Mouse (Mus musculus) limb, embryonic 12.5 days (tissue): Measurements from ENCODE around the gene Qk. TPM values are rescaled to one million over a fixed set of nuclear protein-coding genes. Genes with fewer than 3 reads are reported as not detected.

ENCODE experiments used
- ATAC-seq: fragments of 200-750 bp; cut with Nextera tagmentation; 2 replicates; pipeline ENCODE4 v1.8.0; 2017; ENCODE audit warnings: low read depth, moderate TSS enrichment; ENCODE audit not compliant: insufficient number of reproducible peaks, insufficient read depth, low FRiP score, low TSS enrichment
- H3K27ac ChIP-seq: fragments of 300-500 bp; sonication (generic); 2 replicates; pipeline ENCODE4 v1.5.1; 2016; ENCODE audit warnings: mild to moderate bottlenecking, moderate library complexity
- H3K27me3 ChIP-seq: fragments of 300-500 bp; sonication (generic); 2 replicates; pipeline ENCODE4 v1.6.1; 2016; ENCODE audit warnings: mild to moderate bottlenecking, moderate library complexity
- H3K36me3 ChIP-seq: fragments of 300-500 bp; sonication (generic); 2 replicates; pipeline ENCODE4 v1.6.1; 2016; ENCODE audit warnings: mild to moderate bottlenecking, moderate library complexity
- H3K4me1 ChIP-seq: fragments of 300-500 bp; sonication (generic); replicated peaks from 2 replicates; pipeline ENCODE4 v1.6.1; 2016
- H3K4me2 ChIP-seq: fragments of 300-500 bp; sonication (generic); 2 replicates; pipeline ENCODE4 v1.6.1; 2016; ENCODE audit warnings: mild to moderate bottlenecking, moderate library complexity
- H3K4me3 ChIP-seq: fragments of 300-500 bp; sonication (generic); replicated peaks from 2 replicates; pipeline ENCODE4 v1.5.1; 2016; ENCODE audit warnings: mild to moderate bottlenecking
- H3K9ac ChIP-seq: fragments of 300-500 bp; sonication (generic); replicated peaks from 2 replicates; pipeline ENCODE4 v1.6.1; 2016; ENCODE audit warnings: mild to moderate bottlenecking, moderate library complexity
- H3K9me3 ChIP-seq: fragments of 300-500 bp; sonication (generic); 2 replicates; pipeline ENCODE4 v1.6.1; 2016; ENCODE audit warnings: mild to moderate bottlenecking, moderate library complexity
- WGBS: fragments of 180-500 bp; shearing (Covaris S2); methylation state at CpG from one replicate; pipeline ENCODE4 v1.1.7; 2016; 5-methylcytosine and 5-hydroxymethylcytosine counted together
- polyA plus RNA-seq: library from polyadenylated mRNA; unstranded; fragments of >200 nt; fragmentation: Nextera tagmentation; extraction: Ambion mirVana; gene quantifications from 2 replicates; pipeline ENCODE4 v1.2.1, GENCODE M21; 2016

Gene Qk
- polyA plus RNA-seq = 27.8 and 30.5 TPM in 2 replicates

DNA sequence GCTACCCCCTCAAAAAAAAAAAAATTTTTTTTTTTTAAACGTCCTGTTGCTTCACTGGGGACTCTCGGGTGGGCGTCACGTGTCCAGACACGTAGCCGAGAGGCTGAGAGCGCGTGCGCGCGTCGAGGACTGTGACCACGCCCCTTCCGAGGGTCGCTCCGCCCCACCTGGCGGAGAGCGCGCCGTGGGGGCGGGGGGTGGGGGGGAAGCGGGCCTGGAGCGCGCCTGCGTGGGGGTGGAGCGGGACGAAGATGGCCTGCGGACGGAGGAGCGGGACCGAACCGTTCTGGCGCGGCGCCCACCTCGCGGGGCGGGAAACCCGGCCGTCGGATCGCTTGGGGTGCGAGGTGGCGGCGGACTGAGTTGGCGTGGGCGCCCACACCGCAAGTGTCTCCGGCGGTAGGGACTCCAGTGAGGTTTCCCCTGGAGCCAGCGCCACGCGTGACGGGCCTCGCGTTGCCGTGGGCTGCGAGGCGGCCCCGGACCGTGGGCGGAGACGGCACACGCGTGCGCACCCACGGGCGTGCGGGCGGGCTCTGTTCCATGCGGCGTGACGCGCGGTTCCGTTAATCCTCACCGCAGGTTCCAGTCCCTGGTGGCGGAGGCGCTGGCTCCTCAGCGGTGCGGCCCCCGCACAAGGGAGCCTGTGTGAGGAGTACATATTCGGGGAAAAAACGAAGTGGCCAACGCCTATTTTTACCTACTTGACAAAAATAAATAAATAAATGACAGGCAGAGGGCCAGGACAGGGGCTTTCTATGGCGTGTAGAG lies at the start of gene Qk:
Gene Qk, minus strand, starts transcription at position 170 of the 771 bp plus-strand sequence.
- no peaks in the 10 kb centered on the region for H3K9me3 ChIP-seq
- H3K9ac ChIP-seq = peak within 1 kb of the TSS; percentile 98
- no peaks in the 10 kb centered on the region for H3K27me3 ChIP-seq
- under 1% methylated on average over 86 of the region's 86 CpGs for WGBS
- no peaks in the 10 kb centered on the region for H3K36me3 ChIP-seq
- H3K4me2 ChIP-seq = peak within 1 kb of the TSS; percentile 59
- peak within 1 kb of the TSS; percentile 98 for H3K27ac ChIP-seq
- H3K4me1 ChIP-seq = peaks cover 11% of the 10 kb centered on the region
- ATAC-seq = peak; percentile 78
- peak within 1 kb of the TSS; percentile 87 for H3K4me3 ChIP-seq

DNA sequence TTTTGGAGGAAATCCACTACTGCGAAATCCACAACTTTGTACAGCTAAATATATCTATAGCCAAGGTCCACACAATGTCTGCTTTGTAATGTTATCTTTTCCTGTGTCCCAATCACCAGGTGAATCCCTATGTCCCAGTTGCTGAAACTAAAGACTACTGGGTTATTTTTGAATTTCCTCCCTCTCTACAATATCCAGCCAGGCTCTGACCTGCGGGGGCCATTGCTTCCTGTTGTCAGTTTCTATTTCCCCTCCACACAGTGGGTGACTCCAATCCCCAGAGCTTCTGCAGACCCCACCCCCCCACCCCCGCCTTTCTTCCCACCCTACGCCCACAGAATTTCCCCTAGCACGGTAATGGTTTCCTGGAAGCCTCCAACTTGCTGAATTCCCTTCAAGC lies 47.4 kb upstream of the Qk start:
- Histone ChIP-seq H3K36me3 (no peaks in the 10 kb centered on the region), H3K27ac (no peak overlapping the region), H3K4me1 (no peaks in the 10 kb centered on the region), H3K9ac (no peak overlapping the region), H3K9me3 (no peaks in the 10 kb centered on the region), H3K4me2 (no peak overlapping the region), H3K4me3 (no peak overlapping the region), H3K27me3 (no peaks in the 10 kb centered on the region; the same call in 1 of the 2 replicates)
- no peak for ATAC-seq
- 80% methylated on average over 5 of the region's 5 CpGs for WGBS

- Histone ChIP-seq H3K9me3 (no peaks in the 10 kb centered on the region), H3K27ac (no peak overlapping the region), H3K4me3 (no peak overlapping the region), H3K9ac (no peak overlapping the region), H3K27me3 (no peaks in the 10 kb centered on the region), H3K36me3 (no peaks in the 10 kb centered on the region), H3K4me1 (no peaks in the 10 kb centered on the region), H3K4me2 (no peak overlapping the region)
- WGBS = 86% methylated on average over 4 of the region's 4 CpGs
- no peak for ATAC-seq
Measured at GRCm38 (mm10) chr17:10366577-10366976, 46.9 kb upstream of the Qk start.

GRCm38 (mm10) chr17:10365501-10366482 lies 46.1 kb upstream of the Qk start:
- no peak overlapping the region for H3K4me3 ChIP-seq
- H3K4me2 ChIP-seq = no peak overlapping the region
- WGBS = 75% methylated on average over 13 of the region's 13 CpGs
- no peaks in the 10 kb centered on the region for H3K4me1 ChIP-seq
- no peaks in the 10 kb centered on the region for H3K9me3 ChIP-seq
- H3K9ac ChIP-seq = no peak overlapping the region
- H3K36me3 ChIP-seq = no peaks in the 10 kb centered on the region
- no peaks in the 10 kb centered on the region for H3K27me3 ChIP-seq
- H3K27ac ChIP-seq = no peak overlapping the region
- no peak for ATAC-seq

- Histone ChIP-seq H3K9ac (no peak overlapping the region), H3K4me1 (no peaks in the 10 kb centered on the region), H3K4me3 (no peak overlapping the region), H3K36me3 (no peaks in the 10 kb centered on the region), H3K27me3 (no peaks in the 10 kb centered on the region), H3K4me2 (no peak overlapping the region), H3K27ac (no peak overlapping the region), H3K9me3 (no peaks in the 10 kb centered on the region)
- ATAC-seq = no peak
- WGBS = 79% methylated on average over 3 of the region's 3 CpGs
Measured at GRCm38 (mm10) chr17:10363151-10363550, 43.5 kb upstream of the Qk start.

- Histone ChIP-seq H3K9me3 (no peaks in the 10 kb centered on the region), H3K9ac (no peak overlapping the region), H3K36me3 (no peaks in the 10 kb centered on the region), H3K4me3 (no peak overlapping the region), H3K27me3 (no peaks in the 10 kb centered on the region), H3K4me1 (0 out of 2 replicates have a peak, but pooled peaks cover 1% of the 10 kb centered on the region), H3K27ac (no peak overlapping the region), H3K4me2 (no peak overlapping the region)
- 93% methylated on average over 7 of the region's 7 CpGs for WGBS
- no peak for ATAC-seq
Measured at GRCm38 (mm10) chr17:10361882-10362291, 42.2 kb upstream of the Qk start.

DNA sequence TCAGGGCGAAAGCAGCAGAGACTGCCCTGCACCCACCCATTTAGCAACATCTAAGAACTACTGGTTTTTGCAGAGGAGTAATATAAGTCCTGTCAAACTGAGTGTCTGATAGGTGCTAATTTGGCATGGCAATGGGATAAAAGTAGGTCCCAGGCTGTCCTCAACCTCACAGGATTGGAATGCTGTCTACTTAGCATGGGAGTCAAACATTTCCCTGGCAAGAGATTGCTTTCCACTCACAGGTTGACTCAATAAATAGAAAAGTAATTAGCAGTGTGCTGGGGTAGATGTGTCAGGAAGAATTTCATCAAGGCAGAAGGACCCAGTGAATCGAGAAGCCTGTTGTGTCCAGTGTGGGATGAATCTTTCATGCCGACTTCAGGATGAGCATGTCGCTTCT lies 41.1 kb upstream of the Qk start:
- no peaks in the 10 kb centered on the region for H3K36me3 ChIP-seq
- no peak overlapping the region for H3K27ac ChIP-seq
- H3K9me3 ChIP-seq = no peaks in the 10 kb centered on the region
- no peak overlapping the region for H3K9ac ChIP-seq
- ATAC-seq = no peak
- no peaks in the 10 kb centered on the region for H3K27me3 ChIP-seq
- peaks cover 13% of the 10 kb centered on the region for H3K4me1 ChIP-seq
- H3K4me2 ChIP-seq = no peak overlapping the region
- H3K4me3 ChIP-seq = no peak overlapping the region
- 81% methylated on average over 4 of the region's 4 CpGs for WGBS

- H3K36me3 ChIP-seq = no peaks in the 10 kb centered on the region
- 63% methylated on average over 14 of the region's 14 CpGs for WGBS
- ATAC-seq = no peak
Measured at GRCm38 (mm10) chr17:10359466-10359865, 39.8 kb upstream of the Qk start.

GRCm38 (mm10) chr17:10357348-10357747 lies 37.7 kb upstream of the Qk start:
- no peak overlapping the region for H3K27ac ChIP-seq
- no peaks in the 10 kb centered on the region for H3K27me3 ChIP-seq
- no peak overlapping the region for H3K4me3 ChIP-seq
- H3K9ac ChIP-seq = no peak overlapping the region
- H3K9me3 ChIP-seq = no peaks in the 10 kb centered on the region
- no peak for ATAC-seq
- 83% methylated on average over 12 of the region's 12 CpGs for WGBS
- peaks cover 18% of the 10 kb centered on the region for H3K4me1 ChIP-seq
- H3K4me2 ChIP-seq = no peak overlapping the region
- H3K36me3 ChIP-seq = no peaks in the 10 kb centered on the region

More at GRCm38 (mm10) chr17:10359466-10359865, 39.8 kb upstream of the Qk start:
- H3K4me2 ChIP-seq = no peak overlapping the region
- no peak overlapping the region for H3K27ac ChIP-seq
- H3K4me3 ChIP-seq = no peak overlapping the region
- no peak overlapping the region for H3K9ac ChIP-seq
- no peaks in the 10 kb centered on the region for H3K9me3 ChIP-seq
- no peaks in the 10 kb centered on the region for H3K27me3 ChIP-seq
- peaks cover 18% of the 10 kb centered on the region for H3K4me1 ChIP-seq

GRCm38 (mm10) chr17:10356294-10356693 lies 36.6 kb upstream of the Qk start:
- Histone ChIP-seq H3K4me1 (peaks cover 18% of the 10 kb centered on the region), H3K9ac (no peak overlapping the region), H3K36me3 (no peaks in the 10 kb centered on the region), H3K4me2 (no peak overlapping the region), H3K9me3 (no peaks in the 10 kb centered on the region), H3K27me3 (no peaks in the 10 kb centered on the region), H3K27ac (no peak overlapping the region), H3K4me3 (no peak overlapping the region)
- 40% methylated on average over 6 of the region's 6 CpGs for WGBS
- ATAC-seq = no peak

DNA sequence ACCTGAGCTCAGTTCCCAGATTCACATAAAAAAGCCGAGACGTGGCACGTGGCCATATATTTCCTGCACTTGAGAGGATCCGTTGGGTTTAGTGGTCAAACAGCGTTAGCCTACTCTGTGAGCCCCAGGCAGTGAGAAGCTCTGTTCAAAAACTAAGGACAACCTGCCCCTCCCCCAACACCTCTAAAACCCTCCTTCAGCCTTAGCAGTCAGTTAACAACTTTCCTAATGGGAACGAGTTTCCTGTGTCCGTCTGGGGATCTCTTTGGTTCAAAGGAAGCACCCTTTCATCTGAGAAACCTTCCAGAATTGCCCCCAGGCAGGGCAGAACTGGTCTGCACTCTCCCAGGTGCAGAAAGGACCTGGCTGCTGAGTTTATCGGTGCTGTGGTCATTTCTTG lies 36.1 kb upstream of the Qk start:
- Histone ChIP-seq H3K4me3 (no peak overlapping the region), H3K4me1 (peaks cover 18% of the 10 kb centered on the region), H3K9ac (no peak overlapping the region), H3K9me3 (no peaks in the 10 kb centered on the region), H3K4me2 (no peak overlapping the region), H3K27me3 (no peaks in the 10 kb centered on the region), H3K36me3 (no peaks in the 10 kb centered on the region), H3K27ac (no peak overlapping the region)
- whole genome bisulfite sequencing = 6% methylated on average over 8 of the region's 8 CpGs
- ATAC-seq = no peak
